Mouse (Mus musculus) left cerebral cortex, postnatal 36 days (tissue): ENCODE results near the gene Iqgap3. TPM values are rescaled to one million over a fixed set of nuclear protein-coding genes. Genes with fewer than 3 reads are reported as not detected.

Experiments used
- DNase-seq, 2 experiments: peaks; one replicate each; pipeline ENCODE4 v3.0.0; 2021 to 2022; ENCODE audit warnings: low spot score in 2 of 2, mixed read lengths in 1 of 2
- intact Hi-C: fragments of 180-260 bp; cut with DNase I; formaldehyde crosslinking; loops from one replicate; pipeline ENCODE4 v1.15.1; 2025
- total RNA-seq, 2 experiments: library from RNA; stranded (reverse); gene quantifications; 2 replicates each; pipeline ENCODE4 v1.2.3; 2021

Gene Iqgap3
- total RNA-seq, 2 experiments from 2014 or later = 0.23 to 1.1 TPM

DNA sequence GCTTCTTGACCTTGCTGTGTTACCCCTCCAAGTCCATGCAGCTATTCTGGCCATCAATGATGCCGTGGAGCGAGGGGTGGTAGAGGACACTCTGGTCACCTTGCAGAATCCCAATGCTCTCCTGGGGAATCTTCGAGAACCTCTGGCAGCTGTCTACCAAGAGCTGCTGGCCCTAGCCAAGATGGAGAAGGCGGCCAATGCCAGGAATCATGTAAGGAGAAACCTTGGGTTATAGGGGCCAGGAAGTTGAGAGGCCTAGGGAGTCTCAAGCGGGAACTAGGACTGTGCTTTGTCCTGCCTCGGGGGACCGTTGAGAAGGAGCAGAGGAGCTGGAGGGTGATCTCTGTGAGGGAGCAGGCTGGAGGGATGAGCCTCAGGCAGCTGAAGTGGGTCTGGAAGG, 8.3 kb downstream of the Iqgap3 start:
- no peak for DNase-seq
- intact Hi-C loops = loop anchor here (5.0 kb wide), 1 partner anchor 82 kb away; no protein-coding TSS in a partner anchor

GRCm38 (mm10) chr3:88090616-88091015, 8.8 kb downstream of the Iqgap3 start:
- DNase-seq = no peak
- intact Hi-C loops = loop anchor here (5.0 kb wide), 1 partner anchor 82 kb away; no protein-coding TSS in a partner anchor

DNA sequence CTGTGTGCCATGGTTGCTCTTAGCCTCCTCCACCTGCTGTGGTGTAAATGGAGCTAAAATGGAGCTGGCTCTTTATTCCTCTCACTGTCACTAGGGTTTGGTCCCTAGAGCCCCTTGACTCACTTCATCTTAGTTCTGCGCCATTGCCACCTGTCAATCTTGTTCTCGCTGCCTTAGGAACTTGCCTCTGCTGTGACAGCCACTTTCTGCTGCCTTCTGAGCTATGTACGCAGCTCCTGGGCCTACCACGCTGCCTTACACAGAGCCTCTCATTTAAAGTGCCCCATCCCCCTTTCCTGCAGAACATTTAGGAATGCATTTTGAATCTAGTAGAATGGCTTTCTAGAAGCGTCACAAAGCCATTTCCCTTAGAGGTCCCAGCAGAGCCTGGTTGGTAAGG, 12.4 kb downstream of the Iqgap3 start:
- intact Hi-C loops = loop anchor here (5.0 kb wide), 1 partner anchor 78 kb away; no protein-coding TSS in a partner anchor
- DNase-seq = no peak

GRCm38 (mm10) chr3:88097666-88098065, 15.9 kb downstream of the Iqgap3 start:
- intact Hi-C loops = no loop called here
- peak in 1 of 2 experiments; percentile 11 for DNase-seq

DNA sequence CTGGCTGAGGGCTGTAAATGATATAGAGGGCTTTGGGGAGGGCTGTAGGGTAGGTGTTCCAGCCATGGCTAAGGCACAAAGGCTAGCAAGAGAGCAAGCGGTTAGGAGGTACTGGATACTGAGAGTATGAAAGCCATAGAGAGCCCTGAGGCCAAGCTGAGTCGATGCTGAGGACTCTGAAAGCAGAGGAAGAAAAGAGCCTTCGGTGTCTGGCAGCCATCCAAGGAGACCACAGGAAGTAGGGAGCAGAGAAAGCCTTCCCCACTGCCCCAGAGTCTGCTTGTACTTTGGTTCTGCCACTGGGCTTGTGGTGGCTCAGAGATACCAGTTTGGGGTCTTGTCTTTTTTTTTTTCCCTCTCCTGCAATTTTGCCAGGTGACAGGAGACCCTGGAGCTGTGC, 18.5 kb downstream of the Iqgap3 start:
- intact Hi-C loops = no loop called here

GRCm38 (mm10) chr3:88101736-88102135, 20.0 kb downstream of the Iqgap3 start:
- no peak for DNase-seq
- intact Hi-C loops = no loop called here

More for the DNA sequence above, 18.5 kb downstream of the Iqgap3 start:
- no peak for DNase-seq

DNA sequence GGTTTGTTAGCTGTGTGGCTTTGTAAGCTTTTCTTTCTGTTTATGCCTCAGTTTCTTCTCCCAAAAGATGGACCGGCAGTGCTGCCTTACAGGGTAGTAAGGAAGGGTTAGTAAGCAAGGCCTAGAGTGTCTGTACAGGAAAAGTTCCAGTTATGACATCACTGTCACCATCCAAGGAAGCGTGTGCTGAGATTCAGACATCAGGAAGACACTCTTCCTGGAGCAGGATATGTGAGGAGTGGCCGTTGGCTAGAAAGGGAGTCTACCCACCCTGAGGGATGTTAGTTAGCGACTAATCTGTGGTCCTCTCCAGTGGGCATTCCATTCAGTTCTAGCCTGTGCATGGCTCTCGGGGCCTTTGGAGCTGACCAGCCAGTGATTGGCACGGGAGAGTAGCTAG, 20.4 kb downstream of the Iqgap3 start:
- intact Hi-C loops = no loop called here
- DNase-seq = no peak

DNA sequence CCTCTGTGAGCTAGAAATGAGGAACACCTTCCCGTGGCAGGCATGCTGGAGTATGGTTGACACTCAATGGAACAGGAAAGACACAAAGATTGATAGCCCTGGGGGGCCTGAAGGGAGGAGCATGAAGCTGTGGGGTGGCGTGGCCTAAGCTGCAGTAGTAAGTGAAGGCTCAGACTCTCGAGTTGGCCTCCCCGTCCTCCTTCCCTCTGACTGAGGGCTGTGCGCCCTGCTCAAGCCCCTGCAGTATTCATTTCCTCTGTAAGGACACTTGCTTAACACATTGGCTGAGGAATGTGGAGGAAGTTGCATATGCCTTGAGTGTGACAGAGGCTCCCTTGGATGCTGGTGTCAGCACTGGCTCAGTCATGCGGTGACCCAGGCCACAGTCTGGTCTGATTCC, 20.8 kb downstream of the Iqgap3 start:
- DNase-seq = no peak
- intact Hi-C loops = no loop called here

DNA sequence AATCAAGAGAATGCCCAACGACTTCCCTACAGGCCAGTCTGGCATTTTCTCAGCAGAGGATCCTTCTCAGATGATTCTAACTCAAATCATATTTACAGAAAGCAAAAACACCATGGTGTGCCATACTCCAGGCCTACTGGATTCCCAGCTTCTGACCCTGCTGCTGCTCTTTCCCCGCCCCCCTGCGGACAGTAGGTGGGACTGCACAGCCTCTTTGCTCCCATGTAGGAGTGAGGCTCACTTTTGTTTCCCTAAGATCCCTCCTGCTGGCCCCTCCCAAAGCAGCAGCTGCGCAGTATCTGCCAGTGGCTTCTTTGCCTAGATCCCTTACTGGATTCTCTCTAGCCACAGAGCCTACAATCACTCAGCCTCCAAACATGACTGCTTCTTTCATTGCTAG, 24.4 kb downstream of the Iqgap3 start:
- intact Hi-C loops = no loop called here

GRCm38 (mm10) chr3:88109126-88109525, 27.4 kb downstream of the Iqgap3 start:
- intact Hi-C loops = no loop called here
- no peak for DNase-seq

More for the DNA sequence above, 24.4 kb downstream of the Iqgap3 start:
- no peak for DNase-seq

DNA sequence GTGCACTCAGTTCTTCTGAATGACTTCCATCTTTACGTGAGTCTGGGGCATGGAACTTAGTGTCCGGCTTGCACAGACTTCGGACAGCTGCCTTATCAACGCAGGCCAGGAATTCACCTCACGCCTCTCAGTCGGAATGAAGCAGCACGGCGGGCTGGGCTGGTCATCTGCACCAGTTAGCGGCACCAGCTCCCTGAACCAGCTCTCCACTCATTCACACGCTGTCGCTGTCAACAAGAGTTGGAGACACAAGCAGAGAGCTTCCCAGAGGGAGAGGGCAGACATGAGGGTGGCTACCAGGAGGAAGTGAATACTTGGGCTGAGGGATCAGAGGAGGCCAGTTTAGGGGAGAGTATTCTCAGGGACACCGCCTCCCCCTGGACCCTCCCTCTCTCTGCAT, 32.6 kb downstream of the Iqgap3 start:
- DNase-seq = no peak
- intact Hi-C loops = no loop called here

DNA sequence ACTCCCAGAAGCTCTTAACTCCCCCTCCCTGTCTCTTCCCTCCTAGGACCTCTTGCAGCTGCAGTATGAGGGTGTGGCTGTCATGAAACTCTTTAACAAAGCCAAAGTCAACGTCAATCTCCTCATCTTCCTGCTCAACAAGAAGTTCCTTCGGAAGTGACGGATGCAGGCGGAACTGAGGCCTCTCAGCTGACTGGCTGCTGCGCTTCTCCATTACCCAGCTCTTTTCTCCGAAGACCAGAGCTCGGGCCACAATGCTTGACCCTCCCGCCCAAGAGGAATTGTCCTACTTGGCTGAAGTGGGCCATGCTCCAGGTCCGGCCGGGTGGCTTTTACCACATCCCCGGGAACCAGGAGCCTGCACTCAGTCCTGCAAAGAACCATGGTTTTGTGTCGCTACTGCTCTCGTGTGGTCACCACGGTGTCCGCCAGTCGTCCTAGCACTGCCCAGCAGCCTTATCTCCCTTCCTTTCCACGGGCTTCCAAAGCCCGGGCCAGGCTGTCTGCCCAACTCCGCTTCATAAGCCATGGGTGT, 38.4 kb downstream of the Iqgap3 start:
- intact Hi-C loops = no loop called here
- no peak for DNase-seq

DNA sequence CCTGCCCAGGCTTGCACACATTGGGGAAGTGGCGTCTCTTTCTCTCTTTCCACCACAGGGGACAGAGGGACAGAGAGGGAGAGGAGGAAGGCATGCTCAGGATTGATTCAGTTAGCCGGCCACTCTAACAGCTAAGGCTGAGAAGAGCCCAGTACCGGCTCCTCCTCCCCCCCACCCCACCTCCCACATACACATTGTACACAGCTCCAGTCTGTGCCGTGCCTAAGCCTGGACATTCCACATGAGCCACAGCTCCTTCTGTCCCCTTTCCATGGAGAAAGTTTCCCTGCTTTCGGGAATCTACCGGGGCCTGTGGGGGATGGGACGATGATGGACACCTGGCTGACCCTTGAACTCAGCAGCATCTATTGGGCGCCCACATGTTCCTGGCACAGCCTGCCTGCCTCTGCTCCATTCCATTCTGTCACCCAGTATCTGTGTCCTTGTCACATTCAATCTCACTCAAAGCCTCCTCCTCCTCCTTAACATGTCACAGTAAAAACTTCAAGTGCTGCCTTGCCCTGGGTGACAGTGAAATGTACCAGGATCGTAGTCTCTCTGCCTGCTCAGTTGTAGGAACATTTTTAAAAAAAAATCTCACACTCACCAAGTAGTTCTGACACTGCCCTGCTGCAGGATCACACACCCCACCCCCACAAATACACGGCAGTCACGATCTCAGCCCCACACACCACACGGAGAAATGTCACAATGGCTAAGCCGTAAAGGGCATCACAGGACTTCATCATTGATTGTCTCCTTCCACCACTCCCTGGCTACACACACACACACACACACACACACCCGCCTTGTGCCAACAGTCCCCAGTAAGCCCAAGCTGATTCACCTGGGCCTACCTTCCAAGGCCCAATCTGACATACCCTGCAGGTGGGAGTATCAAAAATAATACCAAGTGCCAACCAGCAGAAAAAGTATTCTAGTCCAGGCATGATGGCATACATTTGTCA, 39.7 kb downstream of the Iqgap3 start:
- DNase-seq = no peak
- intact Hi-C loops = no loop called here

DNA sequence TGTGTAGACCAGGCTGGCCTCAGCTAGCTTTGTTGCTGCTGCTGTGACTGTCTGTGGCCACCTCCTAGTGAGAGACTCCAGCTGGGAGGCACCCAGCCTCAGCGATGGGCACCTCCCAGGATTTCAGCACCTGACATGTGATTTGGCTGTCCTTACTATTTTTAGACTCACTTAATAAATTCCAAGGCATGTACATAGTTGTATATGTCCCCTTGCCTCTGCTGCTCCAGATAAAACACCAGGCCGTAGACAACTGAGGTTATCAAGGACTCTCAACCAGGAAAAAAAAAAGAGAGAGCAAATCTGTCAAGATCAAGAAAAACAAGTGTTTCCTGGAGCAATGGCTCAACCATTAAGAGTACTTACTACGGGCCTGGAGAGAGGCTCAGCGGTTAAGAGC, 43.4 kb downstream of the Iqgap3 start:
- DNase-seq = no peak
- intact Hi-C loops = no loop called here

GRCm38 (mm10) chr3:88126181-88126580, 44.4 kb downstream of the Iqgap3 start:
- no peak for DNase-seq
- intact Hi-C loops = no loop called here

DNA sequence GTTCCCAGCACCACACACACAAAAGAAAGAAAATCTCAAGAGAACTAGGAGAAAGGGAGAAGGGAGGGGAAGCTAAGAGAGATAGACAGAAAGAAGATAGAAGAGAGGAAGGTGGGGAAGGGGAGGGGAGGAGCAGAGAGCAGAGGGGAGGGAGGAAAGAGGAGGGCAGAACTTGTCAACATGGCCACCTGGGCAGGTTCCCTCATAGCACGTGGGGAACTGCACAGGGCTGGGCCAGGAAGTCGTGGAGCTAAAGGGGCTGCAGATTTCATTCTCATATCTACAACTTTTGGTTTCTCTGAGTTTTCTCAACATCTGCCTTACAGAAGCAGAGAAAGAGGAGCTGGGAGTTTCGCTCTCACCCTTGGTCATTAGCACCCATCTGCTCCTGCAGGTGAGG, 45.9 kb downstream of the Iqgap3 start:
- intact Hi-C loops = no loop called here
- DNase-seq = no peak

DNA sequence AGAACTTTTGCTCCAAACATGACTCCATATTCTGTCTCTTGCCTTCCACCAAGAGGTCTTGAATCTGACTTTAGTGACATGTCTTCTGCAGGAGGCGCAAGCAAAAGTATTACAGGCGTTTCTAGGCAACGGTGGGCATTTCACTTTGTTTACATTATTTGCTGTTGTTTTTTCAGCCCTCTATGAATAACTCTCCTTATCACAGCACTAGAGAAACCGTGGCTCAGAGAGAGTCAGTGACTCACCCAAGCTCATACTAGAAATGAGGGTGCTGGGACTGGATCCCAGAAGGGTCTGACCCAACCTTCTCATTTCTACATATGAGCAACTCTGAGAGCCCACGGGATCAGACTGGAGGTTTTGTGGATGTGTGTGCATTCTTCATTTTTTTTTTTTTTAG, 46.3 kb downstream of the Iqgap3 start:
- intact Hi-C loops = no loop called here
- DNase-seq = no peak

- no peak for DNase-seq
- intact Hi-C loops = no loop called here
These were observed 47.2 kb downstream of the Iqgap3 start for GRCm38 (mm10) chr3:88129006-88129405.

DNA sequence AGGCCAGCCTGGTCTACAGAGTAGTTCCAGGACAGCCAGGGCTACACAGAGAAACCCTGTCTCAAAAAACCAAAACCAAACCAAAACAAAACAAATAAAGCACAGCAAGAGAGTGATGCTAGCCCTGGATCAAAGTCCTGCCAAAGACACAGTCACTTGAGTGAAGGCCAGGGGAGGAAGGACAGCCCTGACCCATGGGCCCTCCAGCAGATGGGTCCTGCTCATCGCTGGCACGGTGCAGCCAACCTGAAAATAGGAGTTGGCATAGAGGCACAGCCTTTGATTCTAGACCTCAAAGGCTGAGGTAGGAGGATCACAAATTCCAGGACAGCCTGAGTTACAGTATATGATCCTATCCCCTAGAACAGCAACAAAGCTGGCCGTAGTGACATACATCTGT, 49.3 kb downstream of the Iqgap3 start:
- no peak for DNase-seq
- intact Hi-C loops = no loop called here

DNA sequence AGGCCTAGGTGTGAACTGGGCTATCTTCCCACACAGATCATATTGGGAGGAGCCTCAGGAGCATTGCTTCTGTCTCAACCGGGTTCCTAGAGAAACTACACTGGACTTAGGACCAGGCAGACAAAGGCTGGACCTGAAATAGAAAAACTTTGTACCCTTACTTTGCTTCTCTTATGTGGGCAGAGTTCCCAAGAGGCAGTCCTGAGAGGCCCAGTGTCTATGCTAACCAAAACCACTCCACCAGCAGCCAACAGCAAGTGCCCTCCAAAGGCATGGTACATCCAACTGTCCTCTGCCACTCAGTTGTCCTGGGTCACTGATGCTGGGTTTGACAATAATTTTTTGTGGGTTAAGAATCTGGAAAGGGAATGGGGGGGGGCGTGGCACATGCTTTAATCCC, 50.7 kb downstream of the Iqgap3 start:
- intact Hi-C loops = no loop called here
- DNase-seq = no peak

- intact Hi-C loops = no loop called here
- no peak for DNase-seq
These were observed 51.5 kb downstream of the Iqgap3 start for GRCm38 (mm10) chr3:88133187-88133771.
